Mouse (Mus musculus) CH12.LX (cell line): ENCODE measurements at regions not wholly inside any gene's neighbourhood (a gene's known extent, or its start where the extent isn't known, plus 50 kb on each side); places are given as distances from the start of the nearest gene placed in this dataset.
A peak's percentile ranks its signal among the peaks of the same experiment; 100 is the strongest.

Source experiments
- DNase-seq: peaks from one replicate; pipeline ENCODE4 v3.0.0-alpha.2; 2013; ENCODE audit errors: extremely low read depth
- H3K27ac ChIP-seq: 2 replicates; pipeline ENCODE4 v1.5.1; 2012; ENCODE audit warnings: low read depth, mild to moderate bottlenecking, control low read depth, moderate library complexity; ENCODE audit not compliant: insufficient read depth
- H3K27me3 ChIP-seq: replicated peaks from 2 replicates; pipeline ENCODE3; 2012; ENCODE audit warnings: inconsistent platforms
- H3K36me3 ChIP-seq, 2 experiments: replicated peaks in 1 of 2; 2 replicates each; pipeline versions ENCODE3 to v1.6.1; 2012; ENCODE audit warnings: inconsistent platforms in 1 of 2, low read length in 1 of 2, mild to moderate bottlenecking in 1 of 2, mixed read lengths in 1 of 2, moderate library complexity in 1 of 2; ENCODE audit not compliant: control insufficient read depth in 1 of 2, insufficient read depth in 1 of 2
- H3K4me1 ChIP-seq, 2 experiments: 2 replicates each; pipeline ENCODE4 v1.6.1; 2012; ENCODE audit warnings: inconsistent platforms in 1 of 2, moderate library complexity in 1 of 2; ENCODE audit not compliant: insufficient read depth in 2 of 2, control insufficient read depth in 1 of 2
- H3K4me2 ChIP-seq: 2 replicates; pipeline ENCODE4 v1.6.1; 2012; ENCODE audit warnings: low read depth, mild to moderate bottlenecking, control low read depth; ENCODE audit not compliant: poor library complexity, insufficient read depth, severe bottlenecking
- H3K4me3 ChIP-seq, 3 experiments: fragments of 150-350 bp in 1 of 3; sonication (generic) in 1 of 3; replicated peaks in 1 of 3; 2 replicates each; pipeline versions ENCODE3 to v1.5.1; 2011 to 2012; ENCODE audit warnings: low read depth in 2 of 3, low read length in 2 of 3, mild to moderate bottlenecking in 2 of 3, moderate library complexity in 2 of 3, control low read depth in 1 of 3, improper control_type of control experiment in 1 of 3, inconsistent platforms in 1 of 3, mixed read lengths in 1 of 3; ENCODE audit not compliant: poor library complexity in 1 of 3
- H3K79me2 ChIP-seq: replicated peaks from 2 replicates; pipeline ENCODE4 v1.6.1; 2012; ENCODE audit warnings: mild to moderate bottlenecking, moderate library complexity; ENCODE audit not compliant: control insufficient read depth, poor library complexity, insufficient read depth, severe bottlenecking; ENCODE audit errors: extremely low read depth
- H3K9ac ChIP-seq: 2 replicates; pipeline ENCODE4 v1.6.1; 2012; ENCODE audit warnings: low read depth, mild to moderate bottlenecking, control low read depth, moderate library complexity; ENCODE audit not compliant: insufficient read depth
- H3K9me3 ChIP-seq: replicated peaks from 2 replicates; pipeline ENCODE3; 2012; ENCODE audit warnings: low read length, inconsistent platforms, mixed read lengths
- BHLHE40 ChIP-seq: IDR thresholded peaks from 2 replicates; pipeline ENCODE4 v1.6.1; 2011; ENCODE audit warnings: mild to moderate bottlenecking, low read depth, low read length, improper control_type of control experiment
- CHD1 ChIP-seq: IDR thresholded peaks from 2 replicates; pipeline ENCODE4 v1.6.1; 2012; ENCODE audit warnings: low read depth, low read length, improper control_type of control experiment, inconsistent platforms
- CHD2 ChIP-seq: IDR thresholded peaks from 2 replicates; pipeline ENCODE4 v1.6.1; 2011; ENCODE audit warnings: low read length, improper control_type of control experiment
- CTCF ChIP-seq, 2 experiments: IDR thresholded peaks in 1 of 2; conservative IDR thresholded peaks in 1 of 2; 2 replicates each; pipeline ENCODE4 v1.5.1; 2011 to 2012; ENCODE audit warnings: low read depth in 2 of 2, low read length in 2 of 2, improper control_type of control experiment in 1 of 2, inconsistent platforms in 1 of 2, mild to moderate bottlenecking in 1 of 2, moderate library complexity in 1 of 2
- E2F4 ChIP-seq: IDR thresholded peaks from 2 replicates; pipeline ENCODE4 v1.6.1; 2011; ENCODE audit warnings: low read depth, low read length, improper control_type of control experiment; ENCODE audit not compliant: insufficient replicate concordance
- ELF1 ChIP-seq: IDR thresholded peaks from 2 replicates; pipeline ENCODE4 v1.6.1; 2014; ENCODE audit warnings: low read depth, mild to moderate bottlenecking, inconsistent platforms, low read length, improper control_type of control experiment
- EP300 ChIP-seq: IDR thresholded peaks from 2 replicates; pipeline ENCODE4 v1.6.1; 2011; ENCODE audit warnings: low read length, improper control_type of control experiment
- ETS1 ChIP-seq: conservative IDR thresholded peaks from 2 replicates; pipeline ENCODE4 v1.6.1; 2012; ENCODE audit warnings: low read depth, mild to moderate bottlenecking, inconsistent platforms, low read length, improper control_type of control experiment, moderate library complexity
- GABPA ChIP-seq: IDR thresholded peaks from 2 replicates; pipeline ENCODE4 v1.6.1; 2012; ENCODE audit warnings: low read depth, low read length, improper control_type of control experiment, inconsistent platforms; ENCODE audit not compliant: insufficient replicate concordance
- IRF4 ChIP-seq: IDR thresholded peaks from 2 replicates; pipeline ENCODE4 v1.6.1; 2014; ENCODE audit warnings: low read depth, mild to moderate bottlenecking, inconsistent platforms, low read length, improper control_type of control experiment
- JUND ChIP-seq: conservative IDR thresholded peaks from 2 replicates; pipeline ENCODE4 v1.6.1; 2011; ENCODE audit warnings: low read depth, low read length, improper control_type of control experiment
- KAT2A ChIP-seq: IDR thresholded peaks from 2 replicates; pipeline ENCODE4 v1.6.1; 2012; ENCODE audit warnings: low read length, improper control_type of control experiment, inconsistent platforms; ENCODE audit not compliant: insufficient replicate concordance
- MAX ChIP-seq: IDR thresholded peaks from 2 replicates; pipeline ENCODE4 v1.6.1; 2011; ENCODE audit warnings: low read length, improper control_type of control experiment
- MAZ ChIP-seq: IDR thresholded peaks from 2 replicates; pipeline ENCODE4 v1.6.1; 2012; ENCODE audit warnings: low read depth, mild to moderate bottlenecking, inconsistent platforms, low read length, improper control_type of control experiment, moderate library complexity
- MEF2A ChIP-seq: IDR thresholded peaks from 2 replicates; pipeline ENCODE4 v1.6.1; 2014; ENCODE audit warnings: low read depth, mild to moderate bottlenecking, inconsistent platforms, low read length, improper control_type of control experiment, borderline replicate concordance
- MYC ChIP-seq: IDR thresholded peaks from 2 replicates; pipeline ENCODE4 v1.6.1; 2011; ENCODE audit warnings: low read depth, mild to moderate bottlenecking, improper control_type of control experiment, low read length
- NRF1 ChIP-seq: IDR thresholded peaks from 2 replicates; pipeline ENCODE4 v1.6.1; 2014; ENCODE audit warnings: low read depth, mild to moderate bottlenecking, inconsistent platforms, low read length, improper control_type of control experiment, moderate library complexity
- PAX5 ChIP-seq: IDR thresholded peaks from 2 replicates; pipeline ENCODE4 v1.6.1; 2012; ENCODE audit warnings: low read length, inconsistent platforms, mixed read lengths
- POLR2A ChIP-seq: IDR thresholded peaks from 2 replicates; pipeline ENCODE4 v1.6.1; 2011; ENCODE audit warnings: low read depth, mild to moderate bottlenecking, improper control_type of control experiment, low read length
- RCOR1 ChIP-seq: conservative IDR thresholded peaks from 2 replicates; pipeline ENCODE4 v1.6.1; 2012; ENCODE audit warnings: low read depth, mild to moderate bottlenecking, inconsistent platforms, low read length, improper control_type of control experiment
- SIN3A ChIP-seq: IDR thresholded peaks from 2 replicates; pipeline ENCODE4 v1.6.1; 2012; ENCODE audit warnings: low read length, improper control_type of control experiment, inconsistent platforms
- SMC3 ChIP-seq: IDR thresholded peaks from 2 replicates; pipeline ENCODE4 v1.6.1; 2011; ENCODE audit warnings: low read depth, low read length, improper control_type of control experiment
- TBP ChIP-seq: conservative IDR thresholded peaks from 2 replicates; pipeline ENCODE4 v1.6.1; 2011; ENCODE audit warnings: low read depth, low read length, improper control_type of control experiment
- TCF12 ChIP-seq: IDR thresholded peaks from 2 replicates; pipeline ENCODE4 v1.6.1; 2014; ENCODE audit warnings: low read depth, mild to moderate bottlenecking, inconsistent platforms, low read length, improper control_type of control experiment
- ZKSCAN1 ChIP-seq: IDR thresholded peaks from 2 replicates; pipeline ENCODE4 v1.6.1; 2012; ENCODE audit warnings: low read depth, inconsistent platforms, low read length, improper control_type of control experiment, borderline replicate concordance
- ZNF384 ChIP-seq: IDR thresholded peaks from 2 replicates; pipeline ENCODE4 v1.6.1; 2012; ENCODE audit warnings: low read depth, low read length, improper control_type of control experiment, inconsistent platforms
- dilution Hi-C: fragments of 300-500 bp; cut with MboI; formaldehyde crosslinking; loops from 2 replicates; pipeline ENCODE4 v1.14.3; 2020; ENCODE audit warnings: low sequenced_read_pairs; ENCODE audit not compliant: extremely low pct_unique_long_range_greater_than_20kb, extremely low pct_ligation_motif_present
- in situ Hi-C: fragments of 300-500 bp; cut with MboI; formaldehyde crosslinking; loops from 3 replicates; pipeline ENCODE4 v1.14.3; 2019; ENCODE audit warnings: low sequenced_read_pairs, low pct_ligation_motif_present, low pct_unique_long_range_greater_than_20kb, mixed read lengths

- Histone ChIP-seq H3K27ac (no peak overlapping the region), H3K79me2 (no peaks in the 10 kb centered on the region), H3K4me2 (no peak overlapping the region), H3K9ac (no peak overlapping the region), H3K4me1 (peaks cover 0 to 27% of the 10 kb centered on the region in 2 experiments; a peak in 2 of 4 replicates), H3K36me3 (no peaks in the 10 kb centered on the region), H3K9me3 (peaks cover 4% of the 10 kb centered on the region), H3K27me3 (no peaks in the 10 kb centered on the region), H3K4me3 (no peak overlapping the region)
- TF ChIP-seq POLR2A: no peak
- no peak for TF ChIP-seq TBP
- TF ChIP-seq KAT2A: no peak
- dilution Hi-C loops (no loop called here), in situ Hi-C loops (no loop called here)
- DNase-seq: no peak
Measured at GRCm38 (mm10) chr6:94957990-94958389, 159.1 kb upstream of the Kbtbd8 start.

- dilution Hi-C loops (no loop called here), in situ Hi-C loops (no loop called here)
- Histone ChIP-seq H3K4me2 (no peak overlapping the region), H3K79me2 (no peaks in the 10 kb centered on the region), H3K9ac (no peak overlapping the region), H3K27ac (no peak overlapping the region), H3K27me3 (no peaks in the 10 kb centered on the region), H3K36me3 (no peaks in the 10 kb centered on the region), H3K9me3 (peaks cover 4% of the 10 kb centered on the region), H3K4me1 (peaks cover 0 to 24% of the 10 kb centered on the region in 2 experiments; a peak in 2 of 4 replicates), H3K4me3 (no peak overlapping the region)
- peak; percentile 51 for DNase-seq
- TF ChIP-seq EP300 (peak; percentile 68), CTCF (conservative IDR thresholded peaks at IDR 0.05 in 1 of 2, IDR thresholded peaks at IDR 0.05 in 1 of 2; ENCODE audit: low read depth in 2 of 2, low read length in 2 of 2) (no peak), CHD1 (no peak), E2F4 (no peak), MAX (no peak), SMC3 (no peak), IRF4 (no peak), RCOR1 (no peak), TBP (no peak), GABPA (no peak), ELF1 (0 out of 2 replicates have a peak, but pooled peaks have one; percentile 14), KAT2A (no peak)
Measured at GRCm38 (mm10) chr6:94957172-94957668, 159.8 kb upstream of the Kbtbd8 start.

DNA sequence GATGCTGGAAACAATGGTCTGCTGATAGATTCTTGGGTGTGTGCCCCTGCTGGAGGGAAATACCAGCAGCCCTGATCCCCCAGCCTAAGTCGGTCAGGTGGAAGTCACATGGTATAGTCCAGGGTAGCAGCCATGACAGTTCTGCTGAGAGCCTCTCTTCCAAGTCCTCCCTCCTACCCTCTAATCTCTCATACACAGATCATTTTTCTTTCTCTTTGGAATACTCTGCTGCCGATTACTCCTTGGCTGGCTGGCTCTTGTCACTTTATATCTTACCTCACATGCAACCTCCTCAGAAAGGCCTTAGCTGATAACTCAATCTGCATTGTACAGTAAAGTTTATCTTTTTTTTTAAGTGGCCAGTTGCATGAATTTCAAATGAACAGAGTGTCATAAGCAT is 162.5 kb upstream of the Kbtbd8 start:
- no peak for DNase-seq
- Histone ChIP-seq H3K4me1 (peaks cover 0 to 13% of the 10 kb centered on the region in 2 experiments; a peak in 2 of 4 replicates), H3K27ac (no peak overlapping the region), H3K4me3 (no peak overlapping the region), H3K9me3 (peaks cover 4% of the 10 kb centered on the region), H3K36me3 (no peaks in the 10 kb centered on the region), H3K27me3 (no peaks in the 10 kb centered on the region), H3K4me2 (no peak overlapping the region), H3K9ac (no peak overlapping the region), H3K79me2 (no peaks in the 10 kb centered on the region)
- dilution Hi-C loops: no loop called here
- TF ChIP-seq JUND (no peak), MEF2A (no peak), ETS1 (no peak), BHLHE40 (no peak), ZNF384 (no peak), SMC3 (no peak), SIN3A (no peak), RCOR1 (no peak), CHD1 (no peak), PAX5 (no peak), IRF4 (no peak), MYC (no peak), CTCF (conservative IDR thresholded peaks at IDR 0.05 in 1 of 2, IDR thresholded peaks at IDR 0.05 in 1 of 2; ENCODE audit: low read depth in 2 of 2, low read length in 2 of 2) (no peak), KAT2A (no peak), ZKSCAN1 (no peak), CHD2 (no peak), TCF12 (no peak), NRF1 (no peak), MAX (no peak), MAZ (no peak)
- in situ Hi-C loops: no loop called here
